Mouse (Mus musculus): ENCODE measurements at regions not wholly inside any gene's neighbourhood (a gene's known extent, or its start where the extent isn't known, plus 50 kb on each side); places are given as distances from the start of the nearest gene placed in this dataset.

DNA sequence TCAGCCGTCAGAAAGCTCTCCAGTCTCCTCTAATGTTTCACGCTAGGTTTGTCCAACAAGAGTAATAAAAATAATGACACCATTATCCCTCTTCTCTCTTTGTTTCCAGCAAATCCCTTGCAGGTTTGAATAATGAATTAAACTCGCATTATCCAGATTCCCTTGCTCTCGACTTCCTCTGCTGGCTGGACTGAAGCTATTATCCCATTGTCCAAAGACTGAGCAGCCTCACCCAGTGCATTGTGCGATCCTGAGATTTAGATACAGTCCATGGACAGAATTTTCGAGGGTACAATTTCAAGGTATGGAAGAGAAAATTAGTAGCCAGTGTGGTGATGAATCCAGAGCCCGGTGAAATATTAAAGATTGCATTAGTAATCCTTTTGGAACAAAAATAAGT lies 270.3 kb downstream of the En1 start:
- no peak for DNase-seq
- intact Hi-C loops (cut with DNase I) = no loop called here

DNA sequence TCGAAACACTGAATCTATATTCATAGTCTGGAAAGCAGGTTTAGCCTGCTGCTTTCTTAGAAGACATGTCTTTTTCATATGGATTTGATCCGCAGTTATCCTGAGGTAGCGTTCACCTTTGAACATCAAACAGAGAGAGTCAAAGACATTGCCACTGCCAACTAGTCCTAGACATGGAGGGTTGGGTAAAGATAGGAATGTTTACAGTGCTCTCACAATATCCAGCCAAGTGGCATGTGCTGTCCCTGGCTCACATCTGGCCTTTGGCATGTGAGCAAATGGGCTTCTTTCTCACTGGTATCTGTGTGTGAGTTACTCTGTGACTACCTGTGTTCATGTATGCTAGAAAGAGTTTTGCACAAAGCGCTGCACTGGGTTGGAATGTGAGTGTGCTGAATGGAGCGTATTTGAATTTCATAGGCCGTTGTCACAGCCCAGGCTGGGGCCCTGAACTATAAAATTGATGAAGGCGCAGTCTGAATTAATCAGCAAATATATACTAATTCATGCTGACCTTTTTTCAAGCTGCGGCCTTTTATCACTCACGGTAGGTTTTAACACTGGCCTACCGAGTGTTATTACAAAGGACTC lies 280.8 kb downstream of the En1 start:
- DNase-seq = no peak
- intact Hi-C loops (cut with DNase I) = no loop called here

GRCm38 (mm10) chr1:120883632-120884031 lies 281.4 kb downstream of the En1 start:
- intact Hi-C loops (cut with DNase I) = no loop called here

GRCm38 (mm10) chr1:120910801-120911200 lies 308.6 kb downstream of the En1 start:
- no peak for DNase-seq
- intact Hi-C loops (cut with DNase I) = no loop called here

More at GRCm38 (mm10) chr1:120883632-120884031, 281.4 kb downstream of the En1 start:
- no peak for DNase-seq

GRCm38 (mm10) chr1:120911962-120912670 lies 309.9 kb downstream of the En1 start:
- intact Hi-C loops (cut with DNase I) = no loop called here
- DNase-seq = no peak

GRCm38 (mm10) chr1:120921540-120921939 lies 319.3 kb downstream of the En1 start:
- intact Hi-C loops (cut with DNase I) = no loop called here
- peak in 1 of 2 experiments; percentile 14 for DNase-seq

DNA sequence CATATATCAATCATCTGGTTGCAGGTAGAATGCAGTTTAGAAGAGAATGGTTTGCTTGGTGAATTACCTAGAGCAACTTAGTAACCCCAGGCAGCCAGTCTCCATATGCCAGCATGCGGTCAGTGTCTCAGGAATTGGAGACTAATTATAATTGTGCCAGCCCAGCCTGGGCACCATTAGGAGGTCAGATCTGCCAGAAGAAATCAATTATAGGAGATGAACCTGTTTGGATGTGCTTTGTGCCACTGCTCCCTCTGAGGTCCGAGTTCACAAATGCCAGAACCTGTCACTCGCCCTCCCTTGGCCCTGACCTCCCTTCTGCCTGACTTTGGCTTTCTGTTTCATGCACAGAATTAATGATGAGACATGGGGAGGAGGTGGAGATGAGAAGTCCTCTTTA lies 323.1 kb downstream of the En1 start:
- intact Hi-C loops (cut with DNase I) = no loop called here
- DNase-seq = no peak

DNA sequence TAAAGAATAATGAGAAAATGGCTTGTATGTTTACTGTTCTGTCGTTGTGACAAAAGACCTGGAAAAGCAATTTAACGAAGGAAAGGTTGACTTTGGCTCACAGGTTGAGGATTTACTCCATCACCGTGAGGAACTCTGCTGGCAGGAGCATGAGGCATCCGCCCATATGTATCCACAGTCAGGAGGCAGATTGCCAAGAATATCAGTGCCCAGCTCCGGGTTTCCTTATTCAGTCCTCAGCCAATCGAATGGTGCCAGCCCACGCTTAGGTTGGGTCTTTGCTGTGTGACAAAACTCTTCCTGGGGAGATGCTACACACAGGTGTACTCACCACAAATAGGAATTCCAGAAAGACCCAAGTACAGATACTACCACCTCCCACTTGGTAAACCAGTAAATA lies 327.9 kb downstream of the En1 start:
- intact Hi-C loops (cut with DNase I) = no loop called here
- DNase-seq = no peak

DNA sequence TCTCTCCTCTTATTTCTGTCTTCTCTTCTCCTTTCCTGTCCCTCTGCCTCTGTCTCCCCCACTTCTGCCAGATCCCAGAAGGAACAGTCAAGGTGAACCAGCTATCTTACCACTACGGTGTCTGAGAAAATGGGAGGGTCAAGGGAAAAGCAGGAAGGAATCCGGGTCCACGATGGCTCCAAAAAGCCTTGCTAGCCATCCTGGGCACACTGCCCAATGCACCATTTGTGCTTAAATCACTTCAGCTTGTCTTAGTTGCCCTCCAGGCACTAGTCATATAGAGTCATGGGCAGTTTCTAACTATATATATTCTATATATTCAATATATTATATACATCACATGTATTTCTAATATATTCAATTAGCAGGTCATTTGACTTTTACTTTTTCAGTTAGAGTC lies 333.1 kb downstream of the En1 start:
- no peak for DNase-seq
- intact Hi-C loops (cut with DNase I) = no loop called here

- intact Hi-C loops (cut with DNase I) = no loop called here
- DNase-seq = no peak
Observed at GRCm38 (mm10) chr1:120943711-120944110, 341.5 kb downstream of the En1 start.

DNA sequence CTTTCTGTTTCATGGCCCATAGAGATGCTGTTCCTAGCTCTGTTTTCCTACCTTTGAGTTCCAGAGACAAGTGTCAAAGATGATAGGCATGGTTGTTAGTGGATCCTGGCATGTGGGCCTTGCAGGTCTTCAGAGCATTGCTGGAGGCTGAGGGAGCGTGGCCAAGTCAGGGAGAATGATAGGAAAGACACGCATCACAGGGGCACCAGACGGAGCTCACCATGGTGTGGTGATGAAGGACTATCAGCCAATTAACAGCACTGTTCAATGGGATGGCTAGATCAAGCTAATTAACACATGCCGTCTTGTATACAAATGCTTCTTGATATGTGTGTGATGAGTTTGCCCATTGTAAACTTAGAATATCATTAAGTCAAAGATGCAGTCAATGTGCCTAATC lies 344.1 kb downstream of the En1 start:
- DNase-seq = no peak
- intact Hi-C loops (cut with DNase I) = no loop called here

- intact Hi-C loops (cut with DNase I) = no loop called here
- DNase-seq = no peak
Observed at GRCm38 (mm10) chr1:120961235-120961634, 359.0 kb downstream of the En1 start.

DNA sequence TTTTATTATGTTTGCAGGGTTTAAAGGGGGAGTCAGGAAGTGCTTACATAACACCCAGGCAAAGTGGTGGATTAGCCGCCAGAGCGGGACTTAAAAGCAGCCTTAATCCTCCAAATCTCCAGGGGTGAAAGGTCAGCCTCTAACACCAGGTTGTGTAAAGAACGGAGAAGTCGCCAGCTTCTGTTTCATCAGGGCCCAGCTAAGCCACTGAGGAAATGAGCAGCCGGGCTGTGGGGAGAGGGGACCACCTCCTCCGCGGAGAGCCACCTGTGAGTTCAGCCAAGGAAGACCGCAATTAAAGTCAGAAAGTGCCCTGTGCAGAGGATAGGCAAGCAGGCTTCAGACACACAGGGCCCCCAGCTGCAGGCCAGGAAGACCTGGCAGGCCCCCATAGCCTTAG lies 359.8 kb downstream of the En1 start:
- intact Hi-C loops (cut with DNase I) = no loop called here
- DNase-seq = no peak

GRCm38 (mm10) chr1:120963477-120964178 lies 361.4 kb downstream of the En1 start:
- intact Hi-C loops (cut with DNase I) = no loop called here
- DNase-seq = no peak

- intact Hi-C loops (cut with DNase I) = no loop called here
- no peak for DNase-seq
Observed at GRCm38 (mm10) chr1:120964179-120964517, 361.9 kb downstream of the En1 start.

DNA sequence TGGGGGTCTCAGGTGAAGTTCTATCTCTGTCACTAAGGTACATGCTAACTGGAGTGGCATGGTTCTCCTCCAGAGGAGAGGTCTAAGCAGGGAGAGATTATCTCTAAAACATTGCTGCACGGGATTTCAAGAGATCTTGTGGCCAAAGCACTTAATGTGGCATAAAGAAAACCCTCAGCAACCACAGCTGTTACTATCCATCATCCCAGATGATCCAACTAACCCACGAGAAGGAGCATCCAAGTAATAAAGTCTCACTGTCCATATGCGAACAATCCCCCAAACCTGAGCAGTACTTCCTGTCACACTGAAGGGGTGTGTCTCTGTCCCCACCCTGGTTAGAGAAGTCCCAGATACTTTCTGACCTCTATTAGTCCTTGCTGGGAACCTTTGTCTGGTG lies 363.9 kb downstream of the En1 start:
- intact Hi-C loops (cut with DNase I) = no loop called here
- no peak for DNase-seq

DNA sequence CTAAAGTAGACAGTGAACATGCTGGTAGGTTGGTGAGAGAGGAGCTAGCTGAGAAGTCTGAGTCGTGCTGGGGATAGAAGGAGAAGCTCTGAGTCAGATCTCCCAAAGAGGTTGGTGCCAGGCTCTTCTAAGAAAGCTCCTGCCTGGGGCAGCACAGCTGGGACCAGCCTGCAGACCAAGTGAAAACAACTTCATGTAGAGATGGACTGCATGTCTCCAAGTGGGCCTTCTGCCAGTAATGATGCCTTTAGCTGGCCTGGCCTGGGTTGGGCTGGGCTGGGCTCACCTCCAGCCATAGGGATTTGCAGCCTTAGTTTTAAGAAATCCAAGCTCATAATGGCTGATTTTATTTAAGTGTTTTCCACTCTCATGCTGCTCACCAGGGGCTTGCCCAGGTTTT lies 357.7 kb downstream of the Insig2 start:
- peak; percentile 30 to 34 for DNase-seq
- intact Hi-C loops (cut with DNase I) = no loop called here

- intact Hi-C loops (cut with DNase I) = no loop called here
- no peak for DNase-seq
Observed at GRCm38 (mm10) chr1:121004535-121004934, 327.9 kb downstream of the Insig2 start.

GRCm38 (mm10) chr1:121005198-121005597 lies 327.2 kb downstream of the Insig2 start:
- intact Hi-C loops (cut with DNase I) = no loop called here
- DNase-seq = no peak

DNA sequence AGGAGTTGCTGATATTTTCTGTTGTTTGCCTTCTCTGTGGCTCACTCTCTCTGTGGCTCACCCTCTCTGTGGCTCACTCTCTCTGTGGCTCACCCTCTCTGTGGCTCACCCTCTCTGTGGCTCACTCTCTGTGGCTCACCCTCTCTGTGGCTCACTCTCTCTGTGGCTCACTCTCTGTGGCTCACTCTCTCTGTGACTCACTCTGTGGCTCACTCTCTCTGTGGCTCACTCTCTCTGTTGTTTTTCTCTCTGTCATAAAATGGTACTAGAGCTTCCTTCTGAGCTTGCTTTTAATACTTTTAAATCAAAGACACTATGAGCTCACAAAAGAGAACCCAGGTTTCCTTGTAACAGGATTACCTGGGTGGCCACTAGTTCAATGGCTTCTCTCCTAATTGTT lies 320.3 kb downstream of the Insig2 start:
- intact Hi-C loops (cut with DNase I) = no loop called here
- DNase-seq = no peak

DNA sequence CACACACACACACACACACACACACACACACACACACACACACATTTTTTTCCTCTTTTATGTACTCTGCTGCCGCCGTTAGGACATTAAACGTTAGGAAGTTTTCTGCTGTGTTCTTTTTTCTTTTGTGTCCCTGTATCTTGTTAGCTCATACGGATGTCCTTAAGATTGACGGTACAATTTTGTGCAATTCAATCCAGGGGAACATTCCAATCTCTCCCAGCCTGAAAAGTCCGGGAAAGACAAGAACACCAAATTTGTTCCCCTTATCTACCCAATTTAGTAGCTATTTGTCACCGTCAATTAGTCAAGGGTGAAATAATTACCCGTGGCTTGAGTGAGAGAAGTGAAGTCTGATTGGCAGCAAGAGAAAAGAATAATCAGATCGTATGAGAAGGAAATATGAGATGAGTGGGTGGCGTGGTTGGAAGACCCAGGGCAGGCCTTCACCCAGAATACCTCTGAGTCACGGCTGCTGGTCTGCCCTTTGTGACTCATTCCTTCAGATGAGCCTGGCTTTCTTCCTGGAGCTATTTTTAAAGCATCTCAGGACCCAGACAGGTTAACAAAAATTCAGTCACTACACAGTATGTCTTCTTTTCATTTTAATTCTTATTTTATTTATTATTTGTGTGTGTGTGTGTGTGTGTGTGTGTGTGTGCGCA lies 318.4 kb downstream of the Insig2 start:
- DNase-seq = peak in 1 of 2 experiments; percentile 7

DNA sequence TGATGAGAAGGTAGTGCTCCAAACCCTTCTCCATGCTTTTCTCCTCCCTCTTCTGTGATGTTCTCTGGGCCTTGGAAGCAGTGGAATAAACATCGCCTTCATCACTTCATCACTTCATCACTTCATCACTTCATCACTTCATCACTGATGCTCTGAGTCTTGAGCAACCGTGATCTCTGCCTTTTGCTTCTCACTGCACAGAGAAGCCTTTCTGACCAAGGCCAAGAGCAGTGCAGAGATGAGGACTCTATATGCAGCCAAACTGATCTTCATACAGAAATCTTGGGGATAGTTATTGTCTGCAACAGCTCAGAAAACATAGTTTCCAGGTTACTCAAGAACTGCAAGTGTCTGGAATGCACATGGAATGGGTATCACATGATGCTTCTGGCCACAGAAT lies 303.0 kb downstream of the Insig2 start:
- no peak for DNase-seq
- intact Hi-C loops (cut with DNase I) = no loop called here

More for the DNA sequence above, 318.4 kb downstream of the Insig2 start:
- intact Hi-C loops (cut with DNase I) = no loop called here
